Mouse (Mus musculus) stomach, postnatal 0 days (tissue): ENCODE data around the gene Rnd1.

Experiments used
- CTCF ChIP-seq: IDR thresholded peaks from 2 replicates; pipeline ENCODE4 v1.5.1; 2016; ENCODE audit warnings: antibody characterized with exemption, low read depth, mild to moderate bottlenecking, moderate library complexity
- EP300 ChIP-seq: optimal IDR thresholded peaks from 2 replicates; pipeline ENCODE3; 2016; ENCODE audit warnings: antibody characterized with exemption

DNA sequence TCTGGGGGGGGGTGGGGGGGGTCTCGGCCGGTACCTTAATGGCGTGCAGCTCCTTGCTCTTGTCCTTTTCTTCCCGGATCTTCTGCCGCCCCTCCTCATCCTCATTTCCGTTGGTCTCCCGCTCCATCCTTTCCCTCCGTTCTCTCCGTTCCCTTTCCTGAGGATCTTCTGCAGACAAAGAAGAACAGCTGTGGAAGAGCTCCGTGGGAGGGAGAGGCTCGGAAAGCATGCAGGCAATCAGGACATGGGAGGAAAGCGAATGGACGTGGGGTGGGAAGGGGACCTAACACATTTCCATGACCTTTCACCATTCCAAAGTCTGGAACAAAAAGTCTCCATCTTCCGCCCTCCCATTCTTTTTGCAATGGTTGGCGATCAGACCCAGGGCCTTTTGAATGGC lies 25.8 kb downstream of the Rnd1 start:
- no peak for TF ChIP-seq CTCF
- no peak for TF ChIP-seq EP300
